Mouse (Mus musculus): ENCODE data around the gene Pigs. TPM values are rescaled to one million over a fixed set of nuclear protein-coding genes. Genes with fewer than 3 reads are reported as not detected.

Gene Pigs
- 21.8 and 25.8 TPM in 2 replicates for polyA plus RNA-seq (2012; rRNA removed)

GRCm38 (mm10) chr11:78327634-78328511 lies at the start of gene Pigs:
Gene Pigs (plus strand): TSS chr11:78328415.

GRCm38 (mm10) chr11:78290654-78291053 lies 37.6 kb upstream of the Pigs start, which contains the start of gene BC030499:
Gene BC030499 (plus strand): TSS chr11:78290841.

GRCm38 (mm10) chr11:78301357-78302084 lies 26.7 kb upstream of the Pigs start, which contains the start of gene Spag5:
Gene Spag5 (plus strand): TSS chr11:78301529.

GRCm38 (mm10) chr11:78322860-78323259 lies 5.4 kb upstream of the Pigs start, which contains the start of gene Aldoc:
Gene Aldoc (plus strand): TSS chr11:78322968.

DNA sequence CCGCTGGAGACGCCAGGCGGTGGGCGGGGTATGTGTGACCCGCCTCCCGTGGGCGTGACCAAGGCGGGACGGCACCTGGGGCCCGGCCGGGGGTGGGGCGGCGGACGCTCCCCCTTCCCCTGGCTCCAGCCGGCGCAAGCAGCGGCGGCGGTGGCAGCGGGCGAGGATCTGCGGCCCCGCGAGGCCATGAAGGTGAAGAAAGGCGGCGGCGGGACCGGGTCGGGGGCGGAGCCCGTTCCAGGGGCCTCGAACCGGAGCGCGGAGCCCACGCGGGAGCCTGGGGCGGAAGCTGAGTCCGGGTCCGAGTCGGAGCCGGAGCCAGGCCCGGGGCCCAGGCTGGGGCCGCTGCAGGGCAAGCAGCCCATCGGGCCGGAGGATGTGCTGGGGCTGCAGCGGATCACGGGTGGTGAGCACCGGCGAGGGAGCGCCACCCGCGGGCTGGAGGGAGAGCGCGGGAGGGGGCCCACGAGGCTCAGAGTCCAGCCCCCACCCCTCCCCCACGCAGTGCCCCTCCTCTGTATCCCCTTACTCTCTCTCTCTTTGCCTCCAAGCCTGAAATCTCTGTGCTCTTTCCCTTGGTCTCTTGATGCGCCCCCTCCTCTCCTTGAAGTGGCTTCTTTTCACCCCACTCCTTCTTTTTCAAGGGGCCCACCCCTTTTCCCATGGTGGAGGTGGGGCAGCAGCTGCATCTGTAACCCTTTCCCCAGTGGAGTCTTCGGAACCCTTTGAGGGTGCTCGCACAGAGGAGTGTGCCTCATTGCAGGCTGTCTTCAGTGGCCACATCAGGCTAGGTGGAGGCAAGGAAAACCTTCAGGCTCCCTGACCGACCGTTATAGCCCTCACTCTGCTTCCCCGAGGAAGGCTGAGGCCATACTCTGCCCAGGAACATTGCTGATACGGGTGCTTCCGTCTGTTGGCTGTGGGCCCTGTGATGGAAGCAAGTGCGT lies 15.4 kb downstream of the Pigs start, which contains the start of gene Unc119:
Unc119 (plus strand) TSS at position 102 of the 947 bp plus-strand sequence.

DNA sequence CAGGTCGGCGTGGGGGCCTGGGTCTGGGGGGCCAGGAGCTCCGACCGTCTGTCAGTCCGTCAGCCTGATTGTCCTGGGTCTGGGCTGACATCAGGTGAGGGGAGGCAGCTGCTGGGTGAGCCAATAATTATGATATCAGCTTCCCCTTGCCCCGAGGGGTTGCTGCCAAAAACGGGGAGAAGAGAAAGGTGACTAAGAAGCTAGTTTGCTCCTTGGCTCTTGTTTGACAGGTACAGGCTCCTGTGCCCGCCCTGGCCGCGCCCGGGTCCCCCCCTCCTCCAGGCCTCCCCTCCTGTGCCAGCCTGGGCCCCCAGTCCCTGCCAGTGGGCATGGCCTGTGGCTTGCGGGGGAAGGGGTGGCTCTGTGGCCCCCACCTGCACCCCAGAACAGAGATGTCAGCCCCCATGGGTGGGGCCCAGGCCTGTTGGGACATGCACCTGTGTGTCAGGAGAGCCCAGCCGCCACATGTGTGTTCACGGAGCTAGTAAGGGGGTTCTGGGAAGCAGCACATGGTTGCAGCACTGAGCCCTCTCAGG lies 58.4 kb downstream of the Pigs start, which contains the start of gene Foxn1:
Foxn1 (minus strand) TSS at position 51 of the 536 bp plus-strand sequence.

Other genes starting within 250 kb of the Pigs start
- 10.4 and 11.1 TPM in 2 replicates for gene Eral1, start 248.0 kb upstream of the Pigs start, polyA plus RNA-seq (2012; rRNA removed)
- 3.8 and 4.4 TPM in 2 replicates for gene Fam222b, start 233.8 kb upstream of the Pigs start, polyA plus RNA-seq (2012; rRNA removed)
- 32.6 and 35.0 TPM in 2 replicates for gene Traf4, start 162.8 kb upstream of the Pigs start, polyA plus RNA-seq (2012; rRNA removed)
- 6.8 and 8.0 TPM in 2 replicates for gene Nek8, start 151.7 kb upstream of the Pigs start, polyA plus RNA-seq (2012; rRNA removed)
- gene Tlcd1, start 151.7 kb upstream of the Pigs start, polyA plus RNA-seq (2012; rRNA removed) = 61.3 and 70.4 TPM in 2 replicates
- gene Rpl23a, start 144.8 kb upstream of the Pigs start, polyA plus RNA-seq (2012; rRNA removed) = 1,152 and 1,264 TPM in 2 replicates
- gene Rab34, start 140.0 kb upstream of the Pigs start, polyA plus RNA-seq (2012; rRNA removed) = 15.5 and 16.1 TPM in 2 replicates
- 0.53 and 0.73 TPM in 2 replicates for gene Proca1, start 135.0 kb upstream of the Pigs start, polyA plus RNA-seq (2012; rRNA removed)
- 52.2 and 53.7 TPM in 2 replicates for gene Sdf2, start 82.7 kb upstream of the Pigs start, polyA plus RNA-seq (2012; rRNA removed)
- 5.3 and 6.8 TPM in 2 replicates for gene Supt6, start 82.4 kb upstream of the Pigs start, polyA plus RNA-seq (2012; rRNA removed)
- 19.5 and 19.6 TPM in 2 replicates for gene 2610507B11Rik, start 66.7 kb upstream of the Pigs start, polyA plus RNA-seq (2012; rRNA removed)
- gene BC030499, start 37.6 kb upstream of the Pigs start, polyA plus RNA-seq (2012; rRNA removed) = 0.15 and 0.20 TPM in 2 replicates
- gene Spag5, start 26.9 kb upstream of the Pigs start, polyA plus RNA-seq (2012; rRNA removed) = 18.5 and 21.4 TPM in 2 replicates
- gene Aldoc, start 5.4 kb upstream of the Pigs start, polyA plus RNA-seq (2012; rRNA removed) = 25.4 and 34.5 TPM in 2 replicates
- gene Unc119, start 15.1 kb downstream of the Pigs start, polyA plus RNA-seq (2012; rRNA removed) = 62.4 and 64.5 TPM in 2 replicates
- gene Foxn1, start 58.1 kb downstream of the Pigs start, polyA plus RNA-seq (2012; rRNA removed) = not detected in 2 replicates
- 0.03 and 0.06 TPM in 2 replicates for gene Slc13a2, start 93.8 kb downstream of the Pigs start, polyA plus RNA-seq (2012; rRNA removed)
- gene Slc46a1, start 137.3 kb downstream of the Pigs start, polyA plus RNA-seq (2012; rRNA removed) = 12.7 and 14.6 TPM in 2 replicates
- gene Sarm1, start 169.3 kb downstream of the Pigs start, polyA plus RNA-seq (2012; rRNA removed) = 0.25 and 0.26 TPM in 2 replicates
- 1,540 and 1,650 TPM in 2 replicates for gene Vtn, start 170.7 kb downstream of the Pigs start, polyA plus RNA-seq (2012; rRNA removed)
- 0.09 and 0.22 TPM in 2 replicates for gene Sebox, start 175.0 kb downstream of the Pigs start, polyA plus RNA-seq (2012; rRNA removed)
- 13.8 and 13.9 TPM in 2 replicates for gene Tmem199, start 183.8 kb downstream of the Pigs start, polyA plus RNA-seq (2012; rRNA removed)
- gene Poldip2, start 183.8 kb downstream of the Pigs start, polyA plus RNA-seq (2012; rRNA removed) = 41.8 and 45.1 TPM in 2 replicates
- gene Tnfaip1, start 207.9 kb downstream of the Pigs start, polyA plus RNA-seq (2012; rRNA removed) = 10.0 and 10.2 TPM in 2 replicates
- gene Ift20, start 207.9 kb downstream of the Pigs start, polyA plus RNA-seq (2012; rRNA removed) = 47.4 and 51.1 TPM in 2 replicates
- gene Tmem97, start 222.4 kb downstream of the Pigs start, polyA plus RNA-seq (2012; rRNA removed) = 68.7 and 70.8 TPM in 2 replicates